Mouse (Mus musculus) erythroid progenitor cell, adult 5-6 weeks (primary cell): ENCODE data around the gene Pcna. TPM values are rescaled to one million over a fixed set of nuclear protein-coding genes. Genes with fewer than 3 reads are reported as not detected.
"Not testable (repeated sequence)": the region's sequence is repeated elsewhere in the genome, so short reads cannot be mapped to it uniquely, and the experiment has no call there.

ENCODE experiments used
- ATAC-seq: replicated peaks from 2 replicates; pipeline ENCODE4 v1.8.0; 2016; ENCODE audit warnings: moderate number of reproducible peaks, mild to moderate bottlenecking, moderate TSS enrichment, inconsistent platforms; ENCODE audit not compliant: poor library complexity, low FRiP score, severe bottlenecking
- total RNA-seq, 2 experiments: library from RNA; stranded (forward) in 1 of 2; stranded (reverse) in 1 of 2; fragments of 150-400 nt in 1 of 2; fragments of 186-747, 209-891 nt in 1 of 2; gene quantifications; 2 replicates each; pipeline versions ENCODE4 v1.2.3 to v1.2.4; 2015 to 2017; ENCODE audit warnings: low replicate concordance in 2 of 2

Gene Pcna
- 898 and 1,003 TPM in 2 replicates for total RNA-seq (2015; ENCODE audit: low replicate concordance)
- 562 and 723 TPM in 2 replicates for total RNA-seq (2017; ENCODE audit: low replicate concordance)

DNA sequence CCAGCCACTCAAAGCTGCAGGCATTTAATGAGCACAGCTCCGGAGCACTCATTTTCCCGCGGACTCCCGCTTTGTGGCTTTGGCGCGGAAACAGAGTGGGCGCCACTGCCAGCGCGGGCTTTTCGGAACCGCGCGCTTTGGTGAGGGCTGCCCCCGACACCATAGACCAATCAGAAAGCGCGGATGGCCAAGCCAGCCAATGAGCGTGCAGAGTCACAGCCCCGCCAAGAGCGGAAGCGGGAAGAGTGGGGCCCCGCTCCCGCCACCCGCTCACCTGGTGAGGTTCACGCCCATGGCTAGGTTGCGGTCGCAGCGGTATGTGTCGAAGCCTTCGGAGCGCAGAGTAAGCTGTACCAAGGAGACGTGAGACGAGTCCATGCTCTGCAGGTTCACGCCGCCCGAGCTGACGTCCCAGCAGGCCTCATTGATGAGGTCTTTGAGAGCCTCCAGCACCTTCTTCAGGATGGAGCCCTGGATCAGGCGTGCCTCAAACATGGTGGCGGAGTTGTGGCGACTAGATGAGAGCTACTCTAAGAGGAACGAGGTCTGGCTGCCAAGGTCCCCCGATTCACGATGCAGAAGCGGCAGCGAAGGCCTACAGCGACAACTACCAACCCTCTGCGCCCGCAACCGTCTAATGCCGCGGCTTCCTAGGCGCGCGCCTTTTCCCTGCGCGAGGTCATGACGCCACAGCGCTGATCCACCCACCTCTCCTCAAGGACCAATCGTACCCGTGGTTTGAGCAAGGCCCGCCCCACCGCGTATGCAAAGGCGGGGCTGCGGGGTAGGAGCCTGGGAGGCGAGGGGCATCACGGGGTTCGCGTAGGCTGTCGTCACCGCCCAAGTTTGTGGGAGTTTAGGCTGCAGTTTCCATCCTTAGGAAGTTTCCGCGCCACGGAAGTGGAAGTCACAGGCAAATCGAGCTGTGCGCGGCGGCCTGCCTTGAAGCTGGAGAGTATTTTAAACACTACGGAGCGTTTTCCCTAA lies at the start of gene Pcna:
Pcna (minus strand) TSS at position 773 of the 987 bp plus-strand sequence.
- ATAC-seq = peak; percentile 94

DNA sequence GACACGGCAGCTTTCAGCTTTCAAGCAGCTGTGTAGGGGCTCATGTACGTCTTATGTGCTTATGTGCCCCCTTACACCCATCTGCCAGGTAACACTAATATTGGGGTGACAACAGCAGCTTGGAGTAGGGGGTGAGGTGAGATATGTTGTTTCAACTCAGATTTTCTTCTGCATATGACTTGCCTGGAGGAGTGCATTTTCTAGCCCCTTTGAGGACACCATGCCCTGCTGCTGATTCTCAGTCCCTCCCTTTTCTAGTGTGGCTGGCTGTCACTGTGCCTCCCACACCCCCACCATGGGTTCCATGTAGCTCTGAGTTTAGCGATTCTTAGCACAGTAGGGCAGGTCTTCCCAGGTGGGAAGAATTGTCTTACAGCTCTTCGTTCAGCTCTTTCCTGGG lies 48.3 kb upstream of the Pcna start:
- no peak for ATAC-seq

DNA sequence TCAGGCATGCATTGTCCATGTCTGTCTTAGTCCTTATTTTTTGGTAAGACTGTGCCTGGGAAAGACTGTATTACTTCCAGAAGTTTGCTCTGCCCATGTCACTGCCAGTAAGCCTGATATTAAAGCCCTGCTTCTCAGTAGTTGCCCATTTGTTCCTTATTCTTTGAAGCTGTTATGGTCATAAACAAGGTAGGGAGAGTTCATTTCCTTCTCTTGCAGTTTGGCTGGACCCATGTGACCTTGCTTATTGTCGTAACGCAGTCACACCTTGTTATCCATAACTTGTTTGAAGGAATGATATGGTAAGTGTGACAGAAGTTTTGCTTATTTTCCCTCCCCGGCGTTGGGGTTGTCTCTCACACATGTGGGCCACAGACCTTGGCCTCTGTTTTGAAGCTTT lies 45.1 kb upstream of the Pcna start:
- ATAC-seq = no peak

DNA sequence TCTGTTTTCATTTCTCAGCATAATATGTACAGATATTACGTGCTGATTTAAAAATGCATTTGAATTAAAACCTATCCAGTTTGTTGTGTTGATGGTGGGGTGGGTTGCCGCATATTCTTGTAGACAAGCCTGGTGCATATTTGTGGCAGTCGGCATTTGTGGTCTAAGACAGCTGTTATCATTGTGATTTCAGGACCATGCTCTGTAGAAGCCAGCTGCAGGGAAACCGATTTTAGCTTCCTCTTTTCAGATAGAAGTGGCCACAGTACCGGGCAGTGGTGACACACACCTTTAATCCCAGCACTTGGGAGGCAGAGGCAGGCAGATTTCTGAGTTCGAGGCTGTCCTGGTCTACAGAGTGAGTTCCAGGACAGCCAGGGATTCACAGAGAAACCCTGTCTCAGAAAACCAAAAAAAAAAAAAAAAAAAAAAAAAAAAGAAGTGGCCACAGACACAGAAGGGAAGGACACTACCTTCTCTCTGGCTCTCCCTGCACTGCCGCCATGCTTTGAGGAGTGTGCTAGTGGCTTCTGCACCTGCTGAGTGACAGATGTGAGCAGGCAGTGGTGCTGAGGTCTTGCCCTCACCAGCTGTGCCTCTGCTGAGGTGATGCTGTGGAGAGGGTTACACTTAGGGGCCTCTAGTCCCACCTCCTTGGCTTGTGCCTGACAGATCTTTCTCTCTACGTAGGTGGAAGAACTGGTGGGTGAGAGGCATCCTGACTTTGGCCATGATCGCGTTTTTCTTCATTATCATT lies 40.8 kb upstream of the Pcna start:
- ATAC-seq = no peak

DNA sequence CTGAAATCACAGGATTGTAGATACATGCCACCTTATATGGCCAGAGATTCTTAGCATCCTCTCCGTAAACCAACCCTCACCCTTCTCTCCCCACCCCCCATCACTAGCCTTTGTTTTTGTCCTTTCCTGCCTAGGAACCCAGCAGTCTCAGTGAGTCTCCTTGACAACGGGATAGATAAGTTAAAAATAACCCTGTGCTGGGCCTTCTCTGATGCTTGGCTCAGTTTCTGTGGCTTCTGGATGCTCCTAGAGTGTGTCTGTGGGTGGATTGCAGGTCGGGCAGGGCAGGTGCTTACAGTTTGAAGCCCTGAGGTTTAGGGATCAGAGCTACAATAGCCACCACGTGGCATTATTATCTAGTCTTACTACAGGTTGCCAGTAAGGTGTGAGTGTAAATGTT lies 39.0 kb upstream of the Pcna start:
- no peak for ATAC-seq

DNA sequence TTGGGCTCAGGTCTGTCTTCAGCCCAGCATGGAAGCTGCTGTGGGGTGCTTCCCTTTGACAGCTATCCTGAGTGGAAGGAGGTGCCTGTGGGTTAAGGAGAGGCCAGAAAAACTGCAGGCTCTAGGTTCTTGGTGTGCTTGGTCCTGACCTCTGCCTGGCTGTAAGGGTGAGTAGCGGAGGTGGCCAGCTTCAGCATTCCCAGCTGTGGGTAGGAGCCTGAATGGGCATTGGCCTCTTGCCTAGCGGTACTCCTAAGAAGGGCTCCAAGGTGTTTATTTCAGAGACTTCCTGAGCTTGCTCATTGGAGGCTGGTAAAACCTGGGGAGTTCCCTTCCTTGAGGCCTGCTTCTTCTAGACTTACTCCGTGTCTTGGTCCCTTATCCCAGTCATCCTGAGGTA lies 38.2 kb upstream of the Pcna start:
- ATAC-seq = no peak

DNA sequence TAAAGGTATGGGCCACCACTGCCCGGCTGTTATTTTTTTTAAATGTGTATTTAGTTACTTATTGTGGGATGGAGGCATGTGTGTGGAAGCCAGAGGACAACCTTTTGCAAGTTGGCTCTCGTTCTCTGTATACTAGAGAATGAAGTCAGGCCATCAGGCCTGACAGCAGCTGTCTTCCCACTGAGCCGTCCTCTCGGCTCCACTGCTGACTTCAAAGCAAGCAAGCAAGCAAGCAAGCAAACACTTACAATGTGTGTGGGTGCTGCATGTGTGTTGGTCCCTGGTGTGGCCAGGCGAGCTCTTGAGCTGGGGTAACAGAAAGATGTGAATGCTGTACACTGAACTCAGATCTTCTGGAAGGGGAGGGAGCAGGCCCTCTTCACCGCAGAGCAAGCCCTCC lies 37.7 kb upstream of the Pcna start:
- no peak for ATAC-seq

DNA sequence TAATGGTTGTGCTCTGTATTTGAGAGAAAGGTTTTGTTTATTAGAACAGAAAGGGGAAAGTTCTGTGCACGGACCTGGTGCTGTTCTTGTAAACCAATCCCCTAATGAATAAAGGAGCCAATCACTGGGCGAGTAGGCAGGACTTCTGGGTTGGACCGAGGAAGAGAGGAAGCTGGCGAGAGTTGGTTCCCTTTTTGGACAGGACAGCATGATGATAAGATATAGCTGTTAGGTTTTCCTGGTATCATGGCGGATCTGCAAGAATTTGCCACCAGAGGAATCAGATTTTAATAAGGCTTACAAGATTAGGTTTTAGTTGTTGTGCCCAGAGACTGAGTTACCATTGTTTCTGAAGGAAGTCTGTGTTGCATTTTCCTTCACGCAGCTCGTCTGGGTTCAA lies 36.1 kb upstream of the Pcna start:
- not testable (repeated sequence) for ATAC-seq

DNA sequence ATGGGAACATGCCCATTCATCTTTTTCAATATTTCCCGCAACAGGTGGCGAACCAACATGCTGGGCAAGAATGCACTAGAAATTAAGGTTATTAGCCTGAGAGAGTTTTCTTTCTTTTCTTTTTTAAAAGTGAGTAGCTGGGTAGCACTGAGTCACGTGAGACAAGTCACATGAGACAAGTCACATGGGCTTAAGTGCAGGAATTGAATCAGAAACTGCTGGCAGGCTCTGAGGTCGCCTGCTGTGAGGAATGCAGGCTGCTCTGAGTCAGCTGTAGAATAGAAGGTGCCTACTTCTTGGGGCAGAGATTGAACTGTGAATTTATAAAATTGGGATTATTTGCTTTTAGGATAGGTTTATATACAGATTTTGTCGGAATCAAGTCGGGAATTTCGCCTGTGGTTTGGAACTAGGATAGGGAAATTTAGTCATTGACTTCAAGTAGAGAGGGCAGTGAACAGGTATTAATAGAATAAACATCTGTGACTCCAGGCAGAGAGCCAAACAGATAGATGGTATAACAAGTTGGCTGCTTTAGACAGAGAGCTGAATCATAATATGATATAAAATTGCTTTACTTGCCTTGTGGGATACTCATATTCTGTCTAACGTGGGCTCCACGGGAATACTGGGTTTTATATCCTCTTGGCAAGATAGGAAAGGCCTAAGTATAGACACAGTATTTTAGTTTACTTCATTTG lies 33.4 kb upstream of the Pcna start:
- no peak for ATAC-seq

DNA sequence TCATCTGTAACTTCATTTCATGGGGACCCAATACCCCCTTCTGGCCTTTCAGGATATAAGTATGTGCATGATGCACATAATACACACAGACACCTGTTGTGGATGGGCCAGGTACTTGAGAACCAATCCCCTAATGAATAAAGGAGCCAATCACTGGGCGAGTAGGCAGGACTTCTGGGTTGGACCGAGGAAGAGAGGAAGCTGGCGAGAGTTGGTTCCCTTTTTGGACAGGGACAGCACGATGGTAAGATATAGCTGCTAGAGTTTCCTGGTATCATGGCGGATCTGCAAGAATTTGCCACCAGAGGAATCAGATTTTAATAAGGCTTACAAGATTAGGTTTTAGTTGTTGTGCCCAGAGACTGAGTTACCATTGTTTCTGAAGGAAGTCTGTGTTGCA lies 32.6 kb upstream of the Pcna start:
- not testable (repeated sequence) for ATAC-seq

DNA sequence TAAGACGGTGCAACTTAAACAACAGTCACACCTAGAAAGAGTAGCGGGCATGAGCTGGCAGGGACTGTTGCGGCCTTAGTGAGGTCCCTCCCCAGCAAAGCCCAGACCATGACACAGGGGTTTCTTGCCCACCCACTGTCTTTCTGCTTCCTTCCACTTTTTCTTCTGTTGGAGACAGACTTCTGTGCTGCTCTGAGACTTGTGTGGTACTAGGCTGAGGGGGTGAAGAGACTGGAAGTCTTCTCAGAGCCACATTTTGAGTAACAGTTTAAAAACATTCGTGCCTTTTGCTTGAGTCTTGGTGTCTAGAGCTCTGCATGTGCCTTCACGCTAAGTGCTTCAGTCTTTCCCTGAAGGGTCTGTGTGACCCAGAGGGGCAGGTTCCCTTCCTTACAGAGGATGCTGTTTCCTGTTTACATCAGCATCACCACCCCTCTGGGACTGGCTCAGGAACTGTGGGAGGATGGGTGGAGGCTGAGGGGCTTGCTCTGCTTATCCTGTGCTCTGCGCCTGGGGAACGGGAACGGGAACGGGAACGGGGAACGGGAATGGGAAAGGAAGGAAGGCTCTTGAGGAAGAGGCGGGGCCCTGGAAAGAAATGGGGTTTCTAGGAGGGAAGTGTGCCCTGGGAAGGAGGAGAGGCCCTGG lies 31.5 kb upstream of the Pcna start:
- no peak for ATAC-seq

DNA sequence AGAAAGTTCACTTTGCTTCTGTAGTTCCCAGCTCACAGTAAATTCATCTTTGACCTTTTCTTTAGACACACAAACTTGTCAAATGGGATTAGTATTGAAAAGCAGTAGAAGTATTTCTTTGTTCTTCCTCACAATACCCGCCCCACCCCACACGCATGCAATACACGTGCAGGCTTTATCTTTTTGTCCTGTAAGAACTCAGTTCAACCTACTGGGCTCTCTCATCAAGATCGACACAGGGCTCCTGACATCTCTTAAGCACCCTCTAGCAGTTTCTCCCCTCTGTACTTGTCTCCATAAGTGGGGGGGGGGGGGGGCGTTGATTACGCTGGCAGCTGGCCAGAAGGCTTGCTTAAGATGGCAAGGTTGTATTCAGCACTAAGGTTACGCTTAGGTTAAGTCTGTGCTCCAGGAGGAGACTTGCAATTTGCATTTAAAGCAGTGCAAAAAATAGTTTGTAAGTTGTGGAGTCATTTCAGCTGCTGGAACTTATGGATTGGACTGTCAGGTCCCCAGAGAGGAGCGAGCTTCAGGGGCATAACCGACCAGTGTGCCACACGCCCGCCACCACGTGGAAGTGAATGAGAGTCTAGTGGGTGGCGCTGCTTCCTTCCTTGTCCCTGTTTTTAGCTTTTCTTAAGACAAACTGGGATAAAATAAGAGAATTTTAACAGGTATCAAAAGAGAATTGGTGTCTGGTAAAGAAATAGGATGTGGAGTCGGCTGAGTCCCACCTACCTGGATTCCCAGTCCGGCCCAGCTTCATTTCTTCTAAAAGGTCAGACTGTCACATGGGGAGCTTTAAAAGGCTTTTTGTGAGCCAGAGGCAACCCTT lies 30.3 kb upstream of the Pcna start:
- no peak for ATAC-seq

DNA sequence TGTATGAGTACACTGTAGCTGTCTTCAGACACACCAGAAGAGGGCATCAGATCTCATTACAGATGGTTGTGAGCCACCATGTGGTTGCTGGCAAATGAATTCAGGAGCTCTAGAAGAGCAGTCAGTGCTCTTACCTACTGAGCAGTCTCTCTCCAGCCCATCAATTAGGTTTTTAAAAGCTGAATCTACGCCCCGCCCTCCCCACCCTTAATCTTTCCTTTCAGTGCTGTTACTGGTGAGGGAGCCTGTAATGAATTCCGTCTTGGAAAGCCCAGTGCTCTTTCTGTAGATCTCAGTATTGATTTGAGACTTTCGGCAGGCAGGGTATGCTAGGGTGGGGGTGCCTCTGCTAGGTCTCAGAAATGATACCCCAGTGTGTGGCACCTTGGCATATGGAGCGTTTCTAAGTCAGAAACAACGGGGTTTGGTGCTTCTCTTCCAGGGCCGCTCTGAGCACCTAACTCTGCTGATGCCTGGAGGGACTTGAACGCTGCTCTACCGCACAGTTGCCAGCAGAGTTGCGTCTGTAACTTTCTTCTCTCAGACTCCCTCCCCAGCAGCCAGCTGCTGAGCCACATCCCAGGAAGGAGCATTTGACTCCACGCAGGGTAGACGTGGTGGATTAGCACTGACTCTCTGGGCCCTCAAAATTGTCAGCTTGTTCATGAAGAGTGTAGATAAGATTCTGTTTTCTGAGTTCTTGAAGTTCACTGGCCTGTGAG lies 29.5 kb upstream of the Pcna start:
- ATAC-seq = no peak

DNA sequence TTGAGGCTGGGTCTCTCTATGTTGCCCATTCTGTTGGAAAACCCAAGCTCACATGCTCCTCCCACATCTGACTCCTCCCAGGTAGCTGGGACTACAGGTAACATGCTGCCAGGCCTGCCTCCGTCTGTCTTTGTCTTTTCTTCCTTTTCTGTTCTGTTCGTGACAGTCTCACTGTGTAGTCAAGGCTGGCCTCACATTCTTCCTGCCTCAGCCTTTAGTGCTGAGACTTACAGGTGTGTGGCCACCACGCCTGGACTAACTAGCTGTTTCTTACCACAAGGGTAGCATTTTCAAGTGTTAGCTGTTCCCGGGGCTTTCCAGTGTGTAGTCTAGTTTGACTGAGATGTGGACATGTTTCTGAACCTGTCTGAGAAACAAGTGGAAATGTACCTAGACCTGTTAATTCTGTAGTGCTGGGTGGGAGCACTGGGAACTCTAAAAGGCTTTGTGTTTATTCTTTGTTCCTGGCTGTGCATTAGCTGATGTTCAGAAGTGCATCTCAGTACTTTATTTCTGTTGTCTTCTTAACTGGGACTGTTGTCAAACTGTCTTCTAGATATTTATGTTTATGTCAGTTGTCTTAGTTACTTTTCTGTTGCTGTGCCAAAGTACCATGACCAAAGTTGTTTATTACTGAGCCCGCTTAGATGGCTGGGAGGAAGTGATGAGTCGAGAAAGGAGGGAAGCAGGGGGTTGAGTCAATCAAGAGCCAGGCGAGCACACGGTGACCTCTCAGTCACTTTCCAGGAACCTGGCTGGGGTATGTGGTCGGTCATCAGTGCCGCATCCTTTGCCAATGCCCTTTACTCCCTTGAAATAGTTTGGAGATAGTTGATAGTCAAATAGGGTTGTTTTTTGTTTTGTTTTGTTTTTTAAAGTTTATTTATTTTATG lies 28.7 kb upstream of the Pcna start:
- ATAC-seq = no peak

DNA sequence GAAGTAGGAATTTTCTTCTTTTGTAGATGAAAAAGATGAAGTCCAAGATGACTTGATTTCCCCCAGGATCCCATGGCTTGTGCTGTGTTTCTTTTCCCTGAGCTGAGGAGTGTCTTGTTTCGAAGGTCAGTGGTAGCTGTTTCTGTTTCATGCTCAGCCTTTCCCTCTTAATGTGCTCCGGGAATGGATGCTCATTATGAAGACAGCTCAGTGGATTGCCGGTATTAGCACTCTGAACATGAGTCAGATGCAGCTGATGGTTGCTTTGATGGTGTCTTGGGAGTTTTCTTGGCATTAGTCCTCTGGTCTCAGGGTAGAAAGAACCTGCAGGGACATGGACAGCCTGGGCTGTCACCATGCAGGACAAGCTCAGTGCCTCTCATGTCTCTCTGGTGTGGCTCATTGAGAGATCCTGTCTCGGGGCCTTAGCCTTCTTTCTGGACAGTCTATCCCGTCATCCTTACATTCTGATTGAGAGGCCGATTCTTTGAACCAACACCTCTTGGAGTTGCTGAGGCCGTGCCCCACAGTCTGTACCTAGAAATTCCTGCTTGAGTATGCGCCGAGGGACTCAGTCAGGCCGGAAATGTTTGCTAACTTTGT lies 27.5 kb upstream of the Pcna start:
- ATAC-seq = no peak

DNA sequence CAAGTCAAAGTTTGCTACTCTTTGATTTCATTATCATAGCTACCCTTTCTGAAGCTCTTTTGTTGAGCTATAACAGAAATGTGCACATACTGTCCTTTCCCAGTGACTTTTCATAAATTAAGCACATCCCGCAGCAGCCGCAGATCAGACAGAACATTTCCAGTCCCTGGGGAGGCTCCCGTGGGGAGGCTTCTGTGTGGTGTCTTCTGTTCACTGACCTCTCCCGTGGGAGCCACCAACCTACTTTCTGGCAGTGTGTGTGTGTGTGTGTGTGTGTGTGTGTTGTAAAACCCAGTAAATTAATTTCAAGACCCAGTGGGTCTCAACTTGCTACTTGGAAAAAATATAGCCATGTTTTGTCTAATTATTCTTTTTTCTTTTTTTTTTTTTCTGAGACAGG lies 26.9 kb upstream of the Pcna start:
- ATAC-seq = no peak

DNA sequence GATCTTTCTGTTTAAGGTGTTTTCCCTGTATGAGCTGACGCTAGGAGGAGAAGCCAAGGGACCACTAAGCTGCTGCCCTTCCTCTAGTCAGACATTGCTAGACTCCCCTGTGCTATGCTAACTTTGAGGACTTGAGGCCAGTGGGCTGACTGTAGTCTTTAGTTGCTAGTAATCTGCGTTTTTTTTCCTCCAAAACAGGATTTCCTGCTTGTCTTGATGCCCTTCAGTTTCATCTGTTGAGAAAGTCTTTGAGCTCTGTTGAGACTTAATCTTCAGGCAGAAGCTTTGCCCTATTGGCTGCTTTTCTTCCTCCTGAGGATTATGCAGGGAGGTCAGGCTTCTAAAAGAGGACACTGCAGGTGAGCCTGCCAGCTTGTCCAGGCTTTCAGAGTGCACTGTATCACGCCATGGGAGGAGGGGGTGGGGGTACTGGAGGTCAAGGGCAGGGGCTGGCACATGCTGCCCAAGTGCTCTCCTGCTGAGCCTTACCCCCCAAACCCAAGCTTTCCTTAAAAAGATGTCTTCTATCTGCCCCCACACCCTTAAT lies 26.3 kb upstream of the Pcna start:
- ATAC-seq = no peak
